Mouse (Mus musculus) erythroid progenitor cell, adult 5-6 weeks (primary cell): ENCODE data around the gene Ndufb8. TPM values are rescaled to one million over a fixed set of nuclear protein-coding genes. Genes with fewer than 3 reads are reported as not detected.

Experiments used
- ATAC-seq: replicated peaks from 2 replicates; pipeline ENCODE4 v1.8.0; 2016; ENCODE audit warnings: moderate number of reproducible peaks, mild to moderate bottlenecking, moderate TSS enrichment, inconsistent platforms; ENCODE audit not compliant: poor library complexity, low FRiP score, severe bottlenecking
- total RNA-seq, 2 experiments: library from RNA; stranded (forward) in 1 of 2; stranded (reverse) in 1 of 2; fragments of 150-400 nt in 1 of 2; fragments of 186-747, 209-891 nt in 1 of 2; gene quantifications; 2 replicates each; pipeline versions ENCODE4 v1.2.3 to v1.2.4; 2015 to 2017; ENCODE audit warnings: low replicate concordance in 2 of 2

The Ndufb8 gene
- total RNA-seq (2015; ENCODE audit: low replicate concordance) (115 and 143 TPM in 2 replicates), total RNA-seq (2017; ENCODE audit: low replicate concordance) (56.9 and 85.0 TPM in 2 replicates)

GRCm38 (mm10) chr19:44554861-44555590, at the start of gene Ndufb8:
Ndufb8 (minus strand) TSS chr19:44555440.
- ATAC-seq: peak; percentile 97

GRCm38 (mm10) chr19:44594180-44594579, 38.9 kb upstream of the Ndufb8 start:
- no peak for ATAC-seq

- no peak for ATAC-seq
Measured at GRCm38 (mm10) chr19:44591638-44592037, 36.4 kb upstream of the Ndufb8 start.

DNA sequence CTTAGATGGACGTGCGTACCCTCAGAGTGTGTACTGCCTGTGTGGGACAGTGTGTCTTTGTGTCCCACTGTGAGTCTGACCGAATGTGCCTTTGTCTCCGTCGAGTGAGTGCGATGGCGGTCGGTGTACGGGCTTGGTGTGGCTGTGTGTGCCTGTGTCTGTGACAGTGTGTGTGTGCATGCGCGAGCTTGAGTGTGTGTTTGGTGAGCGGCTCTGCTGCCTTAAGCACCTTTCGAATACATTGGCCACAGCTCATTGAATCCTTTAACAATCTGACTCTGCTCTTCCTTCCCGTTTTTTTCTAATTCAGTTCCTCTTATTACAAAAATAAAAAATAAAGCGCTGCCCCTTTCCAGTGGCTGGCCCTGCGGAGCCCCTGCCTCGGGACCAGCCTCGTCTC, 35.8 kb upstream of the Ndufb8 start:
- ATAC-seq: no peak

DNA sequence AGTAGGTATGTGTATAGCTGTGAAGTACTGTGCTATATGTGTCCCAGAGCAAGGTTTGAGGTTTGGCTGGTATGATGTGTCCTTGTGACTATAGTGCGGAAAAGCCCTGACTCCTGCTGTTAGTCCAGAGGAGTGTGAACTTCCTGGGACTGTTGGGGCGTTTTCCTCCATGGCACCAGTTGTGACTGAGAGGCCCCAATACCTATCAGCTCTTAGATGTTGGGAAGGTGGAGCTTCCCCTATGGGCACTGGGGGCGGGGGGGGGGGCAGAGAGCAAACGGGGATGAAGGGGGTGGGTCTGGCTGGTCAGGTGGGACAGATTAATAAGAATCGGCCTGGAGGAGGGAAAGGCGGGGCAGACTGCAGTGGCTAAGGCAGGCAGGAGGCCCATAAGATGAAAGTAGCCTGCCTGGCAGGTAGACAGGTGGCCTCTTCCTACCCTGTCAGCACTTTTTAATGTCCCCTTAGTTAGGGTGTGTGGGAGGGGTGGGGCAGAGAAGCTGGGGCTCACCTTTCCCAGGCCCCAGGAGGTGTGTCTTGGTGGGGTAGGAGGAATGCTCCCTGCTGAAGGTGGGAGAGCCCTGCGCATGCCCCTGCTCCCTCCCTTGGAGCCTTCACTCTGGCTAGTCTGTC, 34.5 kb upstream of the Ndufb8 start:
- ATAC-seq: no peak

- no peak for ATAC-seq
Measured at GRCm38 (mm10) chr19:44588036-44588435, 32.8 kb upstream of the Ndufb8 start.

DNA sequence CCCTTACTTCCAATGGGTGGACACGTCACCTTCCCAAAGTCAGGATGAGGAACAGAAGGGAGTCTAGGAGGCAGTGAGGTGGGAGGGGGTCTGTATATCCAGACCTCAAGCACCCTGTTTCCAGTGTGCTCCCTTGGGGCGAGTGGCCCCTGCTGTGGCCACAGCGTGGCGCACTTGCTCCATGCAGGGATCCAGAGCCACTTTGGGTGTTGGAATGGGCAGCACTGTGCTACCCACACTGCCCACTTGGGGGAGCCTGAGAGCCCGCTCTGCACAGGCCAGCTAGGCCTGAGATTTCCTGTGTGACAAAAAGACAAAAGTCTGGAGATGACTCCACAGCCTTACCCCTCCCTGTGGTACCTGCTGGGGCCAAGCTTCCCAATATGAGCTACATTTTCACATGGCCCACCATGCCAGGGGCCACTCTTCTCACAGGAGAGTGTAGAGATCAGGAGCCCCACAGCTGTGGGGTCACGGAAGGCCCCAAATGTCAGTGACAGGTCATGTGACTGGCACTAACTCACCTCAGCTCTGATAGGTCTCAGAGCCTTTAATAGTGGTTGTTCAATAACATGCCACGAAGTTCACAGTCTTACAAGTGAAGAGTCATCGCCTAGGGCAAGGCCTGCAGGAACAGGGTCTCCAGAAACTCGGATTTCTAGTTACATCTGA, 27.5 kb upstream of the Ndufb8 start:
- ATAC-seq: peak; percentile 85

- no peak for ATAC-seq
Measured at GRCm38 (mm10) chr19:44582103-44582502, 26.9 kb upstream of the Ndufb8 start.

DNA sequence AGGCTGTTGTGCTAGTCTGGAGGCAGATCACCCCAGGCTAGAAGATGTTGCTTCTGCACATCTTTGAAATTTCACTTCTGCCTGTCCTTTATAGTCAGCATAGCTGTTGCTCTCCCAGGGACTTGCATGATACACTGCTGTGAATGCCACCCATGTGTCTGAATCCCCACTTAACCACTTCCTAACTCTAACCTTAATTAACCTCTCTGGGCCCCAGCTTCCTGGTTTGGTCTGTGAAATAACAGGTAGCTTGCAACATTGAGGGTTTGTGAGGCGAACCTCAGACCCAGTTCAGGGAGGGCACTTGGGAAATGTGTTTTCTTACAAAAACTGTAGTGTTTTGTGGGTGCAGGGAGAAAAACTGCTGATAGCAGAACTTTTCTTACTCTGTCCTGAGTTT, 22.8 kb upstream of the Ndufb8 start:
- no peak for ATAC-seq

DNA sequence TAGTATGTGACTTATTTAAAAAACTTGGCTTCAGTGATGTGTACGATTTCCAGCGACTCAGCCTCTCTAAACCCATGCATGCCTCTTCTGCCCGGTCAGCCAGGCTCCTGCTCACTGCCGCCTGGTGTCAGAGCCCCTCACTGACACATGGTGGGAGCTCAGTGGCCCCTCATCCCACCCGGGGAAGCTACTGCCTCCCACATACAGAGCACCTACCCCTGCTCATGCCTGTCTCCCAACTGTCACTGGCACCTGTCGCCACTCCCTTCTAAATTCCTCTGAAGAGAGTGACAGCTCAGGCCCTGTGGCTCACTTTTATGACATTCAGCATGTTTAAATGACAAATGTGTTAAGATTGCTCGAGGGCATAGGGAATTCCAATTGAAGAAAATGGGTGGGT, 21.0 kb upstream of the Ndufb8 start:
- ATAC-seq: no peak

DNA sequence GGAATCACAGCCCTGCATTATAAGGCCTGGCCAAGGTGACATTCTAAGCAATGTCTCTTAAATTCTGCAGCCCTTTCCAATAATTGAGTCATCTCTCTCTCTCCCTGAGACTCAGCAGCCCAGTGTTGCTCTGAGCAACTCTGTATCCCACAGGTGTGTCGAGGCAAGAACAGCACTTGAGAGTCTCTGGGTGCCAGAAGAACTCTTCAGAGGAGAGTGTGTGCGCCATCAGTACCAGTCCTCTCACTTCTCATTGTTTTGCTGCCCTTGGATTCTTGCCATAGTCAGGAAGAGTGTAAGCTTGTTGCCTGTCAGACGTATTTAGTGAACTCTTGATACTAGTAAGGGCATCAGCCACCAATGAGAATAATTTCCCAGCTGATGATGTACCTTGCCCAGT, 12.5 kb upstream of the Ndufb8 start:
- ATAC-seq: no peak

DNA sequence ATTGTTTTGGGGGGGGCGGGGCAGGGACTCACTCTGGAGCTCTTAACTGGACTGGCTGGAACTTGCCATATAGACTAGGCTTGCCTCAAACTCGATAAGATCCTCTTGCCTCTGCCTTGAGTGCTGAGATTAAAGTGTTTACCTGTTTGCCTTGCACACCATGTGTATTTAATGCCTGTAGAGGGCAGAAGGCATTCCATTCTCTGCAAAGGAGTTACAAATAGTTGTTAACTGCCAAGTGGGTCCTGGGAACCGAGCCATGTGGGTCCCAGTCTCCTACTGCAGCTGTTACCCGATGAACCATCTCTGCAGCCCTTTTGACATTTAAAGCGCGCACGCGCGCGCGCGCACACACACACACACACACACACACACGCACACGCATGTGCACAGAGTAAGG, 8.8 kb upstream of the Ndufb8 start:
- no peak for ATAC-seq

DNA sequence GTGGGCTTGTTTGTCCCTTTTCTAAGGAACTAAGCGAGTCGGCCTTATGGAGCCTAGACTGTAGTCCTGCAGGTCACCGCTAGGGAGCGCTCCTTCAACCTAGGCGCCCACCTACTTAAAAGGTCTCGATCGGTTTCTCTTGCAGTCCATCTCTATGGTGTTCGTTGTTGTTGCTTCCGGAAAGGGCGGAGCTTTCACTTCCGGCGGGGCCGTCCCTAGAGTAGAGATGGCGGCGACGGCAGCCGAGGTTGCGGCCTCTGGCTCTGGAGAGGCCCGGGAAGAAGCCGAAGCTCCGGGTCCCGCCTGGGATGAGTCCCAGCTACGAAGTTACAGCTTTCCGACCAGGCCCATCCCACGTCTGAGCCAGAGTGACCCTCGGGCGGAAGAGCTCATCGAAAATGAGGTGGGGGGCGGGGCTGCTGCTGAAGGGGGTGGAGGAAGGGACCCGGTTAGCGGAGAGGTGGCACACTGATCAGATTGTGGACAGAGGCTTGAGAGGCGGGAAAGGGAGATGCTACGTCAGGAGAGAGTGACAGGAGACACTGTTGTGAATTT, 7.5 kb upstream of the Ndufb8 start, which contains the start of gene Hif1an:
Gene Hif1an (plus strand): TSS at position 199 of the 555 bp plus-strand sequence.
- peak; percentile 98 for ATAC-seq

DNA sequence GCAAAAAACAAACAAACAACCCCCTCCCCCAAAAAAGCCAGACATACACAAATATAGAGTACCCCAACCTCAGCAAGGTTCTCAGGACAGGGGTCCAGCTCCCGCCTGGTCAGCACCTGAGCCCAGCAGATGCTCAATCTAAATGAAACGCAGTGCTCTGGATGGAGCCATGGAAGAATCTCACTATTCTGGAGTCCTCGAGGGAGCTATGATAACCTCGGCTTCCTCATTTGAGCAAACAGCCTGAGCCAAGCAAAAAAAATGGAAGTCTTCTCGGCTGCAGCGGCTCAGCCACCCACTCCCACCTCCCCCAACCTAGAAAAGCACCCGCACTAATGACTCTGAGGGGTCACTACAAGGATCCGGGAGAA, 765 bp downstream of the Ndufb8 start:
- ATAC-seq: no peak

DNA sequence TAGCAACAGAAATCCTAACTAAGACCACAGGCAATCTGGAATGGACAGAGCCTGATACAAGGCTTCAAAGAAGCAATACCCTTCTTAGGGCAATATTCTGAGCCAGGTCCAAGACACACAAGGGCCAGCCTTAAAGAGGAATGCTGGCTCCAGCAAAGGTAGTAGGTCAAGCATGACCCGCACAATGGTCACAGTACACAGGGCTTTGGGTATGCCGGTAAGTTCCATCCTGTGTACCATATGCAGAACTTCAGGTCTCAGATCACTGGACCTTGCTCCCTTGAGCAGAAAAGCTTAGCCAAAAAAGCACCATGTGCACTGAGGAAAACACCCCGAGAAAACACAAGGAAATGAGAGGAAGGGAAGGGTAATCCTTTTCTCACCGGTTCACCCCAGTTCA, 2.0 kb downstream of the Ndufb8 start:
- no peak for ATAC-seq

DNA sequence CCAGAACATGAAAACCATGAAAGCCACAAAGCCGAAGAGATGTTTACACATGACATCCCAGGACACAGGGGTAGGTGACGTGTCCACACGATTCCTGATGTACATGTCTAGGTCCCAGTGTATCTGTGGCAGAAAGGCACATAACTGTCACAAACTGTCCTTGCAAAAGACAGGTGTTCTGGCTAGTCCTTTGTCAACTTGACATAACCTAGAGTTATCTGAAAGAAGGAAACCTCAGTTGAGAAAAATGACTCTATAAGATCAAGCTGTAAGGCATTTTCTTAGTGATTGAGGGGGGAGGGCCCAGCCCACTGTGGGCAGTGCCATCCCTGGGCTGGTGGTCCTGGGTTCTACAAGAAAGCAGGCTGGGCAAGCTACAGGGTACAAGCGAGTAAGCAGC, 2.5 kb downstream of the Ndufb8 start, which contains the start of gene Gm20538:
Gene Gm20538 (minus strand): TSS at position 101 of the 400 bp plus-strand sequence.
- ATAC-seq: no peak

DNA sequence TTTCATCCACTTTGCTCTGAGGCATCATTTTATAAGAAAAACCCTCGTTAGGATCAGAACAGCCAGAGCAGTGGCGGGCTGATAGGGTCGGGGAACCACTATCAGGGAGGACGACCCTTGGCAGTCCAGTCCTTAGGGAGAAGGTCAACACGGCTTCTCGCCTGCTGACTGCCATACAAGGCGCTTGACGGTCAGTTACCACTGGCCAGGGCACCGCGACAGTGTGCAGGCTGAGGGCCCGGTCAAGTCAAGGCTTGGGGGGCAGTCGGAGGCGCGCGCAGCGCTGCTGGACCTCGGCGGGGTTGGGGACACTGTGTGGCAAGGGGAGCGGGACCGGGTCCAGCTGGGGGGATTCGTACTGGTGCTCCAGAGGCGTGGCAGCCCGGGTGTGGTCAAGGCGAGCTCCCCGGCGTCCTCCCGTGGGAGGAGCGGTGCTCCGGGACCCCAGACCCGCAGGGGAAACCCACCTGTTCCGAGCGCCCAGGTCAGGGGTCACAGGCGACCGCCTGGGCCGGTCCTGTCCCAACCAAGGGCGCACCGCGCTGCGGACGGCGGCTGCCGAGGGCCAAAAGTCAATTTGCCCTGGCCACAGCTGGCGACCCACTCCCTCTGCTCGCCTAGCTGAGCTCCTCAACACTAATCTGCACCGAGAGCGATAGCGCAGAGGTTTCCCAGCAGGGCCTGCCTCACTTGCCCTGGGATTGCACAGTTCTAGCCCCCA, 9.8 kb downstream of the Ndufb8 start, which contains the start of gene Sec31b:
Gene Sec31b (minus strand): TSS at position 544 of the 721 bp plus-strand sequence.
- 0 out of 2 replicates have a peak, but pooled peaks have one; percentile 17 for ATAC-seq

- ATAC-seq: peak; percentile 79
Measured at GRCm38 (mm10) chr19:44544775-44545174, 10.5 kb downstream of the Ndufb8 start.

- no peak for ATAC-seq
Measured at GRCm38 (mm10) chr19:44544372-44544771, 10.9 kb downstream of the Ndufb8 start.
